Mouse (Mus musculus) kidney, adult 18-20 months (tissue): ENCODE results near the gene Mturn.

Experiments
- DNase-seq: peaks from one replicate; pipeline ENCODE4 v3.0.0; 2021

Gene Mturn

GRCm38 (mm10) chr6:54698691-54699476 lies 17.5 kb downstream of the Mturn start:
- peak; percentile 81 for DNase-seq

GRCm38 (mm10) chr6:54699477-54700056 lies 18.1 kb downstream of the Mturn start:
- DNase-seq = peak; percentile 84

DNA sequence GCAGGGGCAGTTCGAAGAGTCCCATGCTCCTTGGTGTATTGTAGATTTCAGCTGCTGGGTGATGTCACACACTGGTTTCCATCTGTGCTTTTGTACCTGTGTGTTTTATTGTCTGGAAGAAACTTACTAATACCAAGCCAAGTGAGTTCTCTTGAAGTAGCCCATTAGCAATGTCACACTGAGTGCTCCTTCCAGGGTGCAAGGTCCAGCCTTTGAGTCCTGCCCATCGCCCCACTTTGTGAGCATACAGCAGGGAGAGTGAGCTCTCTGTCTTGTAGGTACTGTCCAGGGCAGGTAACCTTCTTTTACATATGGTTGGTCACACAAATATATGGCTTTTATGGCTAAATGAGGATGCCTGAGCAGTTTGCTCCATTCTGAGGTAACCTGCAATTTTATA lies 19.1 kb downstream of the Mturn start:
- DNase-seq = peak; percentile 45

DNA sequence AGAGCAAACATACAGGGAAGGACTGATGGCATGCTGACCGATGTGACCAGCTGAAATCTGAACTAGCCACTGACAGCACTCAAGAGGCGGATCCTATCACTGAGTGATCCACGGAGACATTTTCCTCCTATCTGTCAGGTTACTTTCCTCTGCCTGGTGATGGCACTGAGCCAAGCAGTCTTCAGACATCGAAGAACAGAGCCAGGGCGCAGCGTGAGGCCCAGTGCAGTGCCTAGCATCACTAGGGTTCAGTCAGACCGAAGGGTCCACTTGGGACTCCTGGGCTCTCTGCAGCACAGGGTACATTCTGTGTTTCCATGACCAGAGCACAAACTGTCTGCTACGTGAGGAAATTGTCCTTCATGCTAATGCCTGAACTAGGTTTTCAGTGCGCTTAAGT lies 20.5 kb downstream of the Mturn start:
- DNase-seq = no peak

DNA sequence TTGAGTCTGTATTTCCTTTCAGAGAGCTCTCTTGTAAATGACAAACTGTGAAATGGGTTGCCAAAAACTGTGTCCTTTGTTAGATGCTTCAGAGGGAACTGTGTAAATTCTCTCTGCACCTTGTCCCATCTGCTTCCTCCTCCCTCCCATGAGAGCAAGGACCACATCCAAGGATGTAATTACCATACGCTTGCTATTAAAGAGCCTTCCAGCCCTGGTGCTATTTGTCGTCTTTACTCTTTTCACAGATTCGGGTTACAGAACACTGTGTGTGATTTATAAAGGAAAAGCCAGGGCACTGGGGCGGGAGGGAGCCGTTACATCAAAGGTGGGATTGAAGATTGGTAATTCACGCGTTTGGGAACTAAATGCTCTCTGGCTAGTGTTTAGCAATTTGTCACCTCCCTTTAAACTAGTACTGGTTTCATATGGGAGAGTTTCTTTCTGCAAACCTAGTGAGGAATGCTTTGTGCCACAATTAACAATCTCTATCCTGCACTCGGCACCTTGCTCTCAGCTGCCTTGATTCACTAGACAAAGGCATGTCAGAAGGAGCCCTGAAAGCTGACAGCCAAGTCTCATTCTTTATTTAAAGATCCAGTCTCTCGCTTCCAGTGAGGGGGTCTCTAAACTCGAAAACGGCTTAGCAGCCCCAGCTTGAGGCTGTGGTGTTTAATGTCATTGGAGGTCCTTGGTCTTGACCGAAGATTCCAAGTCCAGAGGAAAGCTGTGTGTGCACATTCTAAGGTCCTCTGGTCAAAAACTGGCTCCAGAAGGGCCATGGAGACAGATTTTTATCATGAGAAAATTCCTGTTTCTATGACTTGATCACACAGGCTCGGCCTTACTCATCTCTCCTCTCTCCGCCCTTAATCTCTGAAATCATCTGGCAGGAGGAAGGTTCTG lies 22.5 kb downstream of the Mturn start:
- DNase-seq = no peak

GRCm38 (mm10) chr6:54704539-54704845 lies 23.1 kb downstream of the Mturn start:
- DNase-seq = no peak

DNA sequence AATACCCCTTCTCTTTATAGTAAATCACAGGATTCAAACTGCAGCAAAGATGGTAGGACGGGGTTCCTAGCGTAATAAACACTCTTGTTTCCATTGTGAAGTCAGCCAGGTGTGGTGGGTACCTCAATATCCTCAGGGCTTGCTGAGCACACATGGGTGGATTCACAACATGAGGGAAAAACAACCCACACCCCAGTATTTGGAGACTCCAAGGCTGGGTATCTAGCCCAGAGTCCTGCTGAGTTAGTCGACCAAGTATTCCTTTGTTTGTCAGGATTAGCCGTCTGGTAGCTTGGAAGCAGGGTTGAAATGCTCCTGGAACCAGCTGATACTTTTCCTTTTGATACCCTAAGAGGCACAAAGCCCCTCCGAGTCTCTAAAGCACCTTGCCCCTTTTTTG lies 23.4 kb downstream of the Mturn start:
- no peak for DNase-seq

- DNase-seq = peak; percentile 56
These were observed 24.0 kb downstream of the Mturn start for GRCm38 (mm10) chr6:54705387-54705909.

DNA sequence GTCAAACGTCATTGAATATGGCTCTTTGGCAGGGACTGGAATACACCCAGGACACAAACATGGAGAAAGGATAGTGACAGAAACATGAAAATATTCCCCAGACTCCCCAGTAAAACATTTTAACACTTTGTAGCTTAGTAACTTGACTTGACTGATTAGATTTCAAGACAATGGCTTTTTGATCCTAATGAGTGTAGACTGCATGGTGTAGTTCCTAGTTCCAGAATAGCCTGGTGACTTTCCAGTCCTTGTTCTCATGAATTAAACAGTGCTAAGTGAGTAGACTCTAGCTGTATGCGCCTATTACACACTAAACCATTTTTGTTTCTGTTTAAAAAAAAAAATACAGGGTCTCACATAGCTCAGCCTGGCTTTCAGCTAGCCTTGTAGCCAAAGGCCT lies 24.7 kb downstream of the Mturn start:
- DNase-seq = no peak

- no peak for DNase-seq
These were observed 25.3 kb downstream of the Mturn start for GRCm38 (mm10) chr6:54706611-54707172.

GRCm38 (mm10) chr6:54708646-54709045 lies 27.2 kb downstream of the Mturn start:
- DNase-seq = no peak

DNA sequence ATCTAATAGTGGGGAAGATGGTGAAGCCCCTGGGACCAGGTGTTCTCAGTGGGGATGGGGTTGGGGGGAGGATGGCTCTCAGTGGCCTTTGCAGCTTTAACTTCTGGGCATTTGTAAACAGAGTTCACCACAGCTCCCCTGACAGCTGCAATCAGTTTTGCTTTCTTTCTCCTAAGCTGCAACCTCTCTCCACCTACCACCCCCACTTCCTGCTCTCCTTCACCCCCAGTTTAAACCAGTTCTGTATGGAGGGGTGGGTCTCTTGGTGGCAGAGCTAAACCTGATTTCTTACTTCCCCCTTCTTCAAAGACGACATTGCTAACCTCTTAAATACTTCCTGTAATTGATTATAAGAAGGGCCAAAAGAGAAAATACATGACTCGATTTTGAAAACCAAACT lies 34.3 kb downstream of the Mturn start:
- DNase-seq = no peak

DNA sequence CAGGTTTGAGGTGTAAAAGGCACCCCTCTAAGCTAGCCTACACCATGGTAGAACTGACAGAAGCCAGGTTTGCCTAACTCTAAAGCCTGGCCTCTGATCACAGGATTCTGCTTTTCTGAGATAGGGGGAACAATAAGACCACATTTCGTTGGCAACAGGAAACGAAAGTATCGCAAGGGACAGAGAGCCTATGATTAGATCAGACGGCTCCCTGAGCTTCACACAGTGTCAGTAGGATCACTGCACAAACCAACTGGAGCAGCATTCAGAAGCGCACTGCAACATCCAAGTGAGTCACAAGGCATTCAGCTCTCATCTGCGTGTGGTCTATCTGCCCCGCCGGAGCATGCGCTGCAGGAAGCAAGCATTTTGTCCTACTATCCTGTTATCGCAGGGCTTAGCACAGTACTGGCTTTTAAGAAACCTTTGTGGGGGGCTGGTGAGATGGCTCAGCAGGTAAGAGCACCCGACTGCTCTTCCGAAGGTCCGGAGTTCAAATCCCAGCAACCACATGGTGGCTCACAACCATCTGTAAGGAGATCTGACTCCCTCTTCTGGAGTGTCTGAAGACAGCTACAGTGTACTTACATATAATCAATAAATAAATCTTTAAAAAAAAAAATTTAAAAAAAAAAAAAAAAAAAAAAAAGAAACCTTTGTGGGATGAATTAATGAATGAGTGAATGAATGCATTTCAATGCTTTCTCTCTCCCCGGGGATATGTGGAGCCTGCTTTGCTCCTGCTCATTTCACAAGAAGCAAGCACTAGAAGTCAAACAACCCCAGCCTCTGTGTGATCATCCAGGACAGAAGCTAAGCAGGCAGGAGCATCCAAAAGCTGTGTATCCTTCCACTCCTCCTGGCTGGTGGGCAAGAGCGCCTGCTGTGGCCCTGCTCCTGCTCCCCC lies 37.6 kb downstream of the Mturn start:
- no peak for DNase-seq

DNA sequence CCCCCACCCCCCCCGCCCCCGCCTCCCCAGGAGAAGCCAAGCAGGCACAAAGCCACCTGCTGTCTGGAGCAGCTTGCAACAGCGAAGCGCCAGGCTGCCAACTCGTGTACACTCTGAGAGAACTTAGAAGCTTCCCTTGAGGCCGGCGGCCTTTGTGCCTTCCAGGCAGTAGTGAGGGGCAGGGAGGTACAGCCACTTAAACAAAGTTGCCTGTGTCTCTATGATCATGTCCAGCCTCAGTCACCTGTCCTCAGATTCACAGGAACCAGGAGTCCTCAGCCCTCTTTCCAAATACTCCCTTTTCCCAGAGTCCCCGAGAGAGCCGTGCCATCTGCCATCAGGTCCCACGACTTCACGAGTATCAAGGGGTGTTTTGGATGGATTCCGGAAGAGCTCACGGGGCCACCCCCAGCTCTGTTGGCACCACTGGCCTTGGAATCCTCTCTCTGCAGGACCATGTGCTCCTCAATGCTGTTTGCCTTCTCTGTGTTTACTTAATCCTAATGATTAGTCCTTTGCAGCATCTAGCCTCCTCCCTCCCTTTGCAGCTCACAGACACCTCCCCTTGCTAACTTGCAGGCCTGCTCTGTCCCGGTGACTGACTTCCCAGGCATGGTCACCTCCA lies 38.4 kb downstream of the Mturn start:
- no peak for DNase-seq

- DNase-seq = no peak
These were observed 39.3 kb downstream of the Mturn start for GRCm38 (mm10) chr6:54720512-54721251.

DNA sequence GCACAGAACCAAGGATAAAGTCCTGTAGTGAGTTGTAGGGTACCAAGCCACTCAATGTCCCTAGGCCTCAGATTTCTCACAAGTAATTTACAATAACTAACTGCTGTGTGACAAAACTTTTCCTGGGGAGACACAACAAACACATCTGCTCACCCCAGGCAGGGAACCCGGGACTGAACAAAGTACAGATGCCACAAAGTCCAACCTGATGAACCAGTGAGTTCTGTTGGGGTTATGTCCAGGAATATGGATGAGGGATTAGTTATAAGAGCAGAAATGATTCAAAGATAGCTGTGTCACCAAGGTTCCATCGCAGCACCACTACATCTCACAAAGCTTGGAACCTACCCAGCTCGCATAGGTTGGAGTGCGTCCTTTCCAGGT lies 39.8 kb downstream of the Mturn start:
- no peak for DNase-seq

GRCm38 (mm10) chr6:54726309-54726708 lies 44.9 kb downstream of the Mturn start:
- DNase-seq = no peak

DNA sequence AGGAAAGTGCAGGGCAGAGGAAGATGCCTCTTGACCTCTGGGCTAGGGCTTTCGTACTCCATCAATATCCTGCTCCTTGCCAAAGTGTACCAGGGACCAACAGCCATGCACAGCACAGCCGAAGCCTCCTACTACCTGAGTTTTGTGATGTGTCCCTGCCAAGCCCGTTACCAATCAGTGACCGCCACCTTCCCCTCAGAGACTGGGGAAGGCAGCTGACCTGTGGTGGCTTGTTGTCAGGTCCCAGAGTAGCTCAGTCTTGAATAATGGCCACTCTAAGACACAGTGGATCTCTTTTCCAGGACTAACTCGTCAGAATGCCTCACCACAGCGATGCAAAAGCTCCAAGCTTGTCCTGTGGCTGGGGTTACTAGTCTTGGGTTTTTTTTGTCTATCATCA lies 45.4 kb downstream of the Mturn start:
- no peak for DNase-seq

DNA sequence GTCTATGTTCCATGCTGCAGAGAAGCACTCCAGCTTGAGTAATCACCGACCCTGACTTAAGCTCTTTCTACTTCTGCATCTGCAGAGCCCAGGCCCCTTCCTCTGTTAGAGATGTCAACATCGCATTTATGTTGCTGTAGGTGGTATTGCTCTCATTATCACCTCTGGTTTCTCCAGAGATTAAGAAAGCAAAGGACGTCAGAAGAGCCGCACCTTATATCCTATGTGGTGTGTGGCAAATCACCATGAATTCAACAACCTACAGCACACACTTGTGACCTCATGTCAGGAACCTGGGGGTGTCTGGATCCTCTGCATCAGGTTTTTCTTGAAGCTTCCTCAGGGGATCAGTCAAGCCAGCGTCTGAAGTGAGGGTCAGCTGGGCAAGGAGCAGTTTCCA lies 46.0 kb downstream of the Mturn start:
- DNase-seq = no peak

GRCm38 (mm10) chr6:54729451-54730105 lies 48.2 kb downstream of the Mturn start:
- no peak for DNase-seq
